Mouse (Mus musculus): Measurements from ENCODE around the gene Kdm2b. TPM values are rescaled to one million over a fixed set of nuclear protein-coding genes. Genes with fewer than 3 reads are reported as not detected.

Kdm2b gene
- polyA plus RNA-seq, 1 experiment from 2014 or later = 108 TPM

Other genes starting within 250 kb of the Kdm2b start
- gene Camkk2, start 210.4 kb downstream of the Kdm2b start, polyA plus RNA-seq (2015; fragmentation: Nextera tagmentation; extraction: Ambion mirVana) = 40.0 and 41.1 TPM in 2 replicates
- 552 and 565 TPM in 2 replicates for gene Anapc5, start 168.5 kb downstream of the Kdm2b start, polyA plus RNA-seq (2015; fragmentation: Nextera tagmentation; extraction: Ambion mirVana)
- 51.9 and 56.0 TPM in 2 replicates for gene Rnf34, start 139.8 kb downstream of the Kdm2b start, polyA plus RNA-seq (2015; fragmentation: Nextera tagmentation; extraction: Ambion mirVana)
- 10.6 and 10.8 TPM in 2 replicates for gene Orai1, start 25.3 kb upstream of the Kdm2b start, polyA plus RNA-seq (2015; fragmentation: Nextera tagmentation; extraction: Ambion mirVana)
- 0.79 and 1.1 TPM in 2 replicates for gene Morn3, start 57.2 kb upstream of the Kdm2b start, polyA plus RNA-seq (2015; fragmentation: Nextera tagmentation; extraction: Ambion mirVana)
- 10.9 and 11.0 TPM in 2 replicates for gene Tmem120b, start 78.6 kb upstream of the Kdm2b start, polyA plus RNA-seq (2015; fragmentation: Nextera tagmentation; extraction: Ambion mirVana)
- 4.3 and 5.0 TPM in 2 replicates for gene Rhof, start 142.9 kb upstream of the Kdm2b start, polyA plus RNA-seq (2015; fragmentation: Nextera tagmentation; extraction: Ambion mirVana)
- gene Setd1b, start 152.4 kb upstream of the Kdm2b start, polyA plus RNA-seq (2015; fragmentation: Nextera tagmentation; extraction: Ambion mirVana) = 13.4 and 13.9 TPM in 2 replicates
- 75.5 and 77.3 TPM in 2 replicates for gene Psmd9, start 179.6 kb upstream of the Kdm2b start, polyA plus RNA-seq (2015; fragmentation: Nextera tagmentation; extraction: Ambion mirVana)
- not detected in 2 replicates for gene Hpd, start 192.9 kb upstream of the Kdm2b start, polyA plus RNA-seq (2015; fragmentation: Nextera tagmentation; extraction: Ambion mirVana)